Mouse (Mus musculus) kidney, postnatal 14 days (tissue): ENCODE results near the gene Hrh3.

Experiments used
- DNase-seq: peaks from one replicate; pipeline ENCODE4 v3.0.0; 2022; ENCODE audit warnings: mixed read lengths

The Hrh3 gene

DNA sequence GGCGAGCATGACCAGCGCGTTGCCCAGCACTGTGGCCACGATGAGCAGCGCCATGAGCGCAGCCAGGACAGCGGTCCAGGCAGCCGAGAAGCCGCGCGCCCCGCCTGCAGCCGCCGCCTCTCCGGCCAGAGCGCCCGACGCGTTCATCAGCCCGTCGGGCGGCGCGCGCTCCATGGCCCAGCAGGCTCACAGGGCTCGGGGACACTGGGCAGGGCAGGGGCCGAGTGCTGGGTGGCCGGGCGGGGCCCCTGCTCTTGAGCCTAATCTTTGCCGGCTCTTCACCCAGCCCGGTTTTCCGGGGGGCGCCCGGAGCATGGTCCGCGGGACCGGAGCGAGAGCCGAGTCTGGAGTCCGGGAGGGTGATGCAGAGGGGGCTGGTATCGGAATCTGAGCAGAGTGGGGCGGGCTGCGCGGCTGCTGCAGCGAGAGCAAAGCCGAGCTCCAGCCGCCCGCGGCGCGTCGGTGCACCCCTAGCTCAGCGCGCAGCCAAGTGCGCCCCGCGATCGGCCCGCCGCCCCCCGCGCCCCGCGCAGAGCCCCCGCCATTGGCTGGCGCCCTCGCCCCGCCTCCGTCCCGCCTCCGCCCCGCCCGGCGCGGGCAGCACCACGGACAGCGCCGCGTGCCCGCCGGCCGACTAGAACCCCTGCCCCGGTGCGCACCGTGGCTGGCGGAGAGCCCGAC is at the start of gene Hrh3:
Gene Hrh3, minus strand, starts transcription at position 511 of the 681 bp plus-strand sequence.
- DNase-seq = peak; percentile 92

DNA sequence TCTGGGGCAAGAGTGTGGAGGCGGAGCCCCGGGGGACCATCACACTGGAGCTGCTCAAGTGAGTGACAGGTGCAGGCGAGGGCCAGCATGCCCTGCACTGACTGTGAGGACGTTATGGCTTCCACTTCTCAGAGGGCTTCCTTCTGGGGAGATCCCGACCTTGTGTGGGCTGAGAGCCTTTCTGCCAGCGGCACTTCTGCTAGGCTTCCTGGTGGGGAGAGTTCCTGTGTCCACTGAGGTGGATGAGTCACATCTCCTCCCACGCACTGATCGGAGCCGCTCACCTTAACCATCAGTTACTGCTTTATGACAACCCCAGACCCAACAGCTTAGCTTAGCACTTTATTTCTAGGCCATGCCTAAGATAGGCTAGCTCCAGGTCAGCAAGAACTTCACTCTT is 44.3 kb upstream of the Hrh3 start:
- DNase-seq = no peak

DNA sequence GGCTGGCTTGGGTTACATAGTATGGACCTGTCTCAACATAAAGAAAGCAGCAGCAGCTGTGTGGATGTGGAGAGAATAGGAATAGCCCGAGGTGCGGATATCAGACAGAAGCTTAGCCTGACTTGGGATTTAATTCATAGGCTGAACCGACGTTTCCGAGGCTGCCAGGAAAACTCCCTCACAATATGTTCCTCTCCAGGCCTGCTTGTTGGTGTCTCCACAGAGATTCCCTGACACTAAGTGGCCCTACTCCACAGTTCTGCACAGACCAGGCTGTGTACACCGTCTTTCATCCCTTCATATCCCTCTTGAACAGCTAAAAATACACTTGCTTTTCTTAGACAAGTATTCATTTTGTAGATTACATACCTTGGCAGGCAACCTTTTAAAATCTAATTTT is 43.1 kb upstream of the Hrh3 start:
- no peak for DNase-seq

DNA sequence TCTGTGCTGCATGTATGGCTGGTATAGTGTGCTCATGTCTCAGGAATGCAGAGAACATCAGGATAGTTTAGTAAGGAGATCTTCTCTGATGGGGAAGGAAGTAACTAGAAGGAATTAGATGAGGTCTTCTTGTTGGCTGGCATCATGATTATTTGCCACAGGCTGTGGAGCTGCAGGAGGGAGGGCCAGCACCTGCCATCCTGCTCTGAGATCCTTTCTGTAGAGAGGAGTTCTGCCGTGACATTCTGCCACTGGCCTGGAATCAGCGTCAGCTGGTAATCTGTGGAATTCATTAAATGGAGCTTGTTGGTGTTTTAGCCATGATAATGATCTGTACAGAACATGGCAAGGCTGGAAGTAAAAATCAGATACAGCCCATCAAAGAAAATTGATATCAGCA is 41.8 kb upstream of the Hrh3 start:
- no peak for DNase-seq

DNA sequence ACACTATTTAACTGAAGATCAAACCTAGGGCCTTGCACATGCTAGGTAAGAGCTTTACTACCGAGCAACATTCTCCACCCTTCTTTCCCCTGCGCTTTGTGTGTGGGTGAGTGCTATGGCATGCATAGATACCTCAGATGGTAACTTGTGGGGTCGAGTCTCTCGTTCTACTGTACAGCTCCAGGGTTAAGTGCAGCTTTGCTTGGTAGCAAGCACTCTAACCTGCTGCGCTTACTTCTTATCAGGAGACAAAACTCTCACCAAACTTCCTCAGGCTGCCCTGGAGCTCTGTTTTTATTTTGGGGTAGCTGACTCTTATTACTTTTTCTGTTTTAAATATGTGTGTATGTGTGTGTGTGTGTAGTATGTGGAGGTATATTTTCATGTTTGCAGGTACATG is 31.1 kb upstream of the Hrh3 start:
- no peak for DNase-seq

DNA sequence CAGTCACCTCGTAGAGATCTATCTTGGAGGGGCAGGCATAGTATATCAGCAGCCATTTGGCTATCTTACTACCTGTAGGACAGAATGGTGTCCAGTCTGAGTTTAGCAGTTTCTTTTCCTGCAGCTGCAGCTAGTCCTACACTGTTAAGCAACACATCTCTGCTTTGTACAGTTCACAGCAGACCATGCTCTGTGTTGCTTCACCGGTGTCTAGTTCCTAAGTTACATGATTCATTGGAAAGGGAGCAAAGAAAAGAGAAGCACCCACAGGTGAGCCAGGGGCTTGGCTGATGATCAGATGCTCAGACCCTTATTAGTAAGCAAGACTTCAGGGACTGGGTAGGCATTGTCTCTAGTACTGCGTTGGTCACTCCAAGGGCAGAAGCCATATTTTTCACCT is 29.6 kb upstream of the Hrh3 start:
- DNase-seq = no peak

DNA sequence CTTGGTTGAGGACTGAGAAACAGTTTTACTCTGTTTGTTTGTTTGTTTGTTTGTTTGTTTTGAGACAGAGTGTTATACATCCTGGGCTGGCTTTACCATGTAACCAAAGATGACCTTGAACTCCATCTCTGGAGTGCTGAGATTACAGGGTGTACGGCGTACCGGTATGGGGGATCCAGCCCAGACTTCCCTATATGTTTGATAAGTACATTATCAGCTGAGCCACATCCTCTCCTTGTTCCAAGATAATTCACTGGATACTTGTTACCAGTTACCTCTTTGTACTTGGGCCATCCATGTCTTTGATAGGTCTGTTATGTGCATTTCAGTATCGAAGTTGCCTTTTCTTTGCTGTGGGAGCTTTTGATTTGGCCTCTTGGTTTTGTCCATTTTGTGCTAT is 28.9 kb upstream of the Hrh3 start:
- DNase-seq = no peak

DNA sequence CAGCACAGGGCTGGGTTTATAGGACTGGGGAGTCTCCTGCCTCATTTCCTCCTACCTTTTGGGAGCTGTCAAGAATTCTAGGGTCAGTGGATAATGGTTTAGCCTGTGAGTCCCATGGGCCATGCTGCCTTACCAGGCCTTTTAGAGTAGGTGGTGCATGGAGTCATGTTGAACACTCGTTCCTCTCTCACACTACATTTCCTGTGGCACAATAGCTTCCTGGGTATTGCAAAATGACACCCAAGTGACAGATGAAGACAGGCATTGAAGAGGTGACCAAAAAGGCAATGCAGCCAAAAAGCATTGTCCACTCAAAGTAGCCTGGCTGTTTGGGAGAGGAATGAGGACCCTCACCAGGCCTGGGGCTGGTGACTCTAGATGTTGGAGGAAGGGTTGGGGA is 23.4 kb upstream of the Hrh3 start:
- no peak for DNase-seq

DNA sequence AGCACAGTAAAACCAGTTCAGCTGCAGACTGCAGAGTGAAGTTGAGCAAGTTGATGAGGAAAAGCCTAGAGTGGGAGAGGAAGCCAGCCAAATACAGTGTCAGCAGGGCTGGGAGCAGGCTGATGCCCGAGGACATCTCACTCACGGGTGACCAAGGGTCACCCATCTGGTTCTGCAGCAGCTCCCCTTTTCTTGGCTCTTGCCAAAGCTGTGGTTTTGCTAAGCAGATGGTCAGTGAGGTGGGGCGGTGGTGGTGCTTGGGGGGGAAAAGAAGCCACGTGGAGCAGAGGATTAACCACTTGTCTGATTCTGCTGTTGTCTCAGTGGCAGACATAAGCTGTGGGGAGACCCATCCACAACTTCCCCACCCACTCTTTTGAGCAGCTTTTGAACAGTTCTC is 21.9 kb upstream of the Hrh3 start:
- DNase-seq = peak; percentile 38

DNA sequence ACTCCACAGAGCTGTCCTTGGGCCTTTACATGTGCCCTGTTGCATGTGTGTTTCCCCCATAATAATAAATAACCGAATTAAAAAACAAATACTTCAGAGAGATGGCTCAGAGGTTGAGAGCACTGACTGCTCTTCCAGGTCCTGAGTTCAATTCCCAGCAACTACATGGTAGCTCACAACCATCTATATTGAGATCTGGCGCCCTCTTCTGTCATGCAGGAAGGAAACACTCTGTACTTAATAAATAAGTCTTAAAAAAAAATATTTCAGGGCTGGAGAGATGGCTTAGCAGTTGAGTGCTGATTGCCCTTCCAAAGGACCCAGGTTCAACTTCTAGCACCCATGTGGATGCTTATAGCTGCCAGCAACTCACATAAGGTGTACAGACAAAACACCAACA is 19.9 kb upstream of the Hrh3 start:
- DNase-seq = no peak

DNA sequence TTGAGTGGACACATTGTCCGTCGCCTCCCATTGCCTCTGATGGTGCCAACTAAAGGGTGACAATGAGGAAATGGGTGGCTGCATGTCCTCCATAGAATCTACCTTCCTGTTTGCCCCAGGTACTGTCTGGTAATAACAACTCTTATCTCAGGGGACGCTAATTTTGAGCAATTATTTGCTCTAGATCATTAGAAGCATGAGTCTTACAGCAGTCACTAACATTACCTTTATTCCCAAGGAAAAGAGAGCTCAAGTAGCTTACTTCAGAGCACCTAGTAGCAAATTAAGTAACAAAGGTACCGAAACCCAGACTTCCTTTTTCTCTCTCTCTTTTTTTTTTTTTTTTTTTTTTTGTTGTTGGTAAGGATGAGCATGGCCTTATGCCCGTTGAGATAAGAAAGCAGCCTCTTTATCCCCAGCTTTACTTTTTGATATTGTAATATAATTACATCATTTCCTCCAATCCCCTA is 16.0 kb upstream of the Hrh3 start:
- DNase-seq = no peak

DNA sequence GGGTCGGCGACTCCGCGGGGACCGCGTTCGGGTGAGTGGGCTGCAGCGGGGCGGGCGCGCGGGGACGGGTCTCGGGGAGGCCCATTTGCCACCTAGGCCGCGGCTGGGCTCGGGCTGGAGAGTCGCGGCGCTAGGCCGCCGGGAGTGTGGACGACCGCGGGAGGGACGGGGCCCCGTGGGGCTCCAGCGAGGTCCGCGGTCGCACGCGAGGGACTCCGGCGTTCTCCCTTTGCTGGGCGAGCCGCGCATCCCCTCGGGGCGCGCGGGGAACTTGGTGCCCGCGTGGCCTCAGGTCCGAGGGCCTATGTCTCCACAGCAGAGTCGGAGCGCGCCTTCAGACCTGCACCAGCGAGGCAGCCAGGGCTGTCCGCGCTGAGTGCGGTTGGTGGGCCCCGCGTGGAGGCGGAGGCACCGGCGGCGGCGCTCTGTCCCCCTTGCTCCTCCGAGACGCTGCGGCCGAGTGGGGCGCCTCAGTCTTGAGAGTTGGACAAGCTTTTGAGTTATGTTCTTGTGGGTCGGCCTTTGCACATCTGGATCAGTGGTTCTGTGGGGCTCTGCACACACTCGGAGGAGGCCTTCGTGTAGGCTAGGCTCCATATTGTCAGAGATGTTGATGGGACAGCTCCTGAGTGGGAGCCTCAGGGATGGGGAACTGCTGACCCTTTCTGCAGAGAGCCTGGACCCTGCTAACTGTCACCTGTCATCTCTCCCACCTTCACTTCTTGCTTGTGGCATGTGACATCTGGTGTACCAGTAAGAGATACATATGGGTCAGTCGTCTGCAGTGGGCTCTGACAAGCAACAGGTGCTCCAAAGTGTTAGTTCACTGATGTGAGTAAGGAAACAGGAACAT is 15.4 kb upstream of the Hrh3 start:
- no peak for DNase-seq

DNA sequence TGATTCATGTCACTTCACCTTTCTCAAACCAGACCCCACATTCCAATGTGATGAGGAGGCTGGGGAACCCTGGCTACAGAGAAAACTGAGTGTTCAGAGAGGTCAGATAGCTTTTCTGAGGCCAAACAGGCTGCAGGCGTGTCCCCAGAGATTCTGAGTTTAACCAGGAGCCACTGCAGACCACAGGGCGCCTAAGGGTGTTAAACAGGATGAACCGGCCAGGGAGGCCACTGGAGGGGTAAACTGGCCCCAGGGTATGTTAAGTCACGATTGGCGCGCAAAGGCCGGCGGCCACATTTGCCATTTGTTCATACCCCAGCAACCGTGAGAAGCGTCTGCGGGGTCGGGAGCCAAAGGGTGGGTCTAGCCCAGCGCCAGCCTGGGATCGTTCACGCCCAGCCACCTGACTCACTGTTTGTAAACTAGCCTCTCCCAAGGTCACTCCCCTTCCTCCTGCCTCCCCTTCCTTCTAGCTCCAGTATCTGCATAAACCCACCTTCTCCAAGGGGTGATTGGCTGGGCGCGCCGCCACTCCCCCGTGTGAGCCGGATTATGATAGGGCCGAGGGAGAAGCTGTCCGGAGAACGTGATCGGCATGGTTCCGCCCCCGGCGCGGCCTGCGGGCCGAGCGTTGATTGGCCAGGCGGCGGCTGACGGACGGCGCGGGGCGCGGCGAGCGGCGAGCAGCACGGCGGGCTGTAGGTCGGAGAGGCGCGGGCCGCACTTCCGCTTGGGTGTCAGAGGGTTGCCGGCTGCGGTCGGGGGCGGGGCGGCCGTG is 14.6 kb upstream of the Hrh3 start, which contains the start of gene Osbpl2:
Gene Osbpl2, plus strand, starts transcription at position 646 of the 778 bp plus-strand sequence.
- peak; percentile 100 for DNase-seq

DNA sequence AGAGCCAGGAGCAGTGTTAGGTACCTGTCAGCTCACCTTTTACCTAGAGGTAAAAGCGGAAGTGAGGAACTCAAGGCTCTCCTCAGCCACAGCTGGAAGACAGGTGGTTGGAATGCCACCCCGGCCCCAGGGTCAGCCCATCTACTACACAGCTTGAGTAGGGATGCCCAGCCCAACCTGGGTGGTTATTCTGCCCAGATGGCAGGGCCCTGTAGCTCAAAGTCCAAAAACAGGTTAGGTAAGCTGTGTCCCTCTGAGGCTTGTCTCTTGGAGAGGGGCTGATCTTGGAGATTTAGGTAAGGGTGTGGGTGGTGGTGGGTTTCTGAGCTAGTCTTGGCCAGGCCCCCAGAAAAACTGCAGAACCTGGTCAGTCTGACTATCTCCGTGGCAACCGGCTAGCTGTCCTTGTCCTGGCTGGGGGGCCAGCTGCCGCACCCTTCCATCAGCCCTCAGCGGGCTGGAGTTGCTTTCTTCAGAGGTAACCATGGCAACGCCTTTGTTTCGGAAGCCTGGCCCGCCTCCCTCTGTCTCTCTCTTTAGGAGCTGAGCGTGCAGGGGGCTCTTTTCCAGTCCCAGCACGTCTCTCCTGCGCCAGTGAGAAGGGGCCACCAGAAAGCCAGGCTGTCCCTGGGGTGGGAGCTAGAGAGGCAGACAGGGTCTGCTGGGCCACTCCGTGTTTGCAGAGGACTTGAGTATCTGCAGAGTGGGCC is 13.4 kb upstream of the Hrh3 start:
- no peak for DNase-seq

DNA sequence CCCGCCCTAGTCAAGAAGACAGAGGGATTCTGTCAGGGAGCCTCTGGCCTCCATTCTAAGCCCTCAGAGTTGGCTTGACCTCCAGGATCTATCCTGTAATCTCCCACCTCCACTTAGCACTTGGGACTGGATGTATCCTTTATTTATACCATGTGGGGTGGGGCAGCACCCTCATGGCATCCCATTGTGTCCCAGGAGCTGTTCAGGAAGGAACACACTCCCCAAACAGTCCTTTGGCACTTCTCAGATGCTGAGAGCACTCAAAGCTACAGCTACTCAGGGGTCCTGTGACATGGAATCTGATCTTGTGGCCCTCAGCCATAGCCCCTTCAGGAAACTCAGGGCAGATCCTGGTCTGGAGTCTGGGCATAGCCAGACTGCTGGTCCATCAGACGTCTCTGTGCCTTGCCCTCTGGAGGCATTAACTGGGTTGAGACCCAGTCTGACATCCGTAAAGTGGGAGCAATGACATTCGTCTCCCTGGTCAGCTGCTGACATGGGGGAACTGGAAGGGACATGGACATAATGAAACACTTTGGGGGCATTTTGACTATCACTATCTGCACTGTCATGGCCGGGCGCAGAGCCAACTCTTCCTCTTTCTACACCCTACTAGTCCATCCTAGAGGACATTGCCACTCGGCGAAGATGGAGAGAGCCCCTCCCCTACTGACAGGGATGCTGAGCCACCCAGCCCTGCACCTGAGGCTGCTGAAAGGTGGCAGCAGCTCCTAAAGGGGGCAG is 12.6 kb upstream of the Hrh3 start:
- DNase-seq = no peak

DNA sequence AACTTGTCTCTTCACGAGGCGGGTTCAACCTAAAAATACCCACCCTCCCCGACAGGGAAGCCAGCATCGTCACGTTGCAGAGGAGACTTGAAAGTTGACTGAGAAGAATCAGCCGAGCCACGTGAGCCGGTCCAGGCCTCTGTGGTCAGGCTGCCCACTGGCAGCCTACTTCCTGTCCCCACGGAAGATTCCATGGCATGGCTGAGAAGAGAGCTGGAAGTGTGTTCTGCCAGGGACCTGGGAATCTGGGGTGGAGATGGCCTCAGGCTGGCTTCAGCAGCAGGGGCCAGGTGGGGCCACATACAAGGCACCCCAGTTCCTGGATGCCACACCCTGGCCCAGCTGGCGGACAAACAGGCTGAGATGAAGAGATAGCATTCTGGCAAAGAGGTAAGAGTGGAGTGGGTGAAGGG is 11.8 kb upstream of the Hrh3 start:
- no peak for DNase-seq

DNA sequence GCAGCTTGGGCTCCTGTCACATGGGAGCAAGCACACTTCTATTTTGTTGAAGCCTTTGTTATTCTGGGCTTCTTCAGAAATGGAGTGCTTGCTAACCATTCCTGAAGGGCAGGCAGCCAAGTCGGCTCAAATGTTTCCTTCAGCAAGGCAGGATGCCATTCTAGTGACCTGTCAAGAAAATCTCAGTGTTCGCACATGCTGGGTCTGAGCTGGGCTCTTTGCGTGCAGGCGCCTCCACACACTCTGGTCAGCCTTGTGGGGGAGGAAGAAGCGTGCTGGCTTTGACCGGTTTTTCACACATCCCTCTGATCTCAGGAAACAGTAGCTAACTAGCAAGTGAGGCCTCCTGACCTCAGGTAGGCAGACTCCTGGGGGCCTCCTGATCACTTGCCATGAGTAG is 11.0 kb upstream of the Hrh3 start:
- peak; percentile 65 for DNase-seq

DNA sequence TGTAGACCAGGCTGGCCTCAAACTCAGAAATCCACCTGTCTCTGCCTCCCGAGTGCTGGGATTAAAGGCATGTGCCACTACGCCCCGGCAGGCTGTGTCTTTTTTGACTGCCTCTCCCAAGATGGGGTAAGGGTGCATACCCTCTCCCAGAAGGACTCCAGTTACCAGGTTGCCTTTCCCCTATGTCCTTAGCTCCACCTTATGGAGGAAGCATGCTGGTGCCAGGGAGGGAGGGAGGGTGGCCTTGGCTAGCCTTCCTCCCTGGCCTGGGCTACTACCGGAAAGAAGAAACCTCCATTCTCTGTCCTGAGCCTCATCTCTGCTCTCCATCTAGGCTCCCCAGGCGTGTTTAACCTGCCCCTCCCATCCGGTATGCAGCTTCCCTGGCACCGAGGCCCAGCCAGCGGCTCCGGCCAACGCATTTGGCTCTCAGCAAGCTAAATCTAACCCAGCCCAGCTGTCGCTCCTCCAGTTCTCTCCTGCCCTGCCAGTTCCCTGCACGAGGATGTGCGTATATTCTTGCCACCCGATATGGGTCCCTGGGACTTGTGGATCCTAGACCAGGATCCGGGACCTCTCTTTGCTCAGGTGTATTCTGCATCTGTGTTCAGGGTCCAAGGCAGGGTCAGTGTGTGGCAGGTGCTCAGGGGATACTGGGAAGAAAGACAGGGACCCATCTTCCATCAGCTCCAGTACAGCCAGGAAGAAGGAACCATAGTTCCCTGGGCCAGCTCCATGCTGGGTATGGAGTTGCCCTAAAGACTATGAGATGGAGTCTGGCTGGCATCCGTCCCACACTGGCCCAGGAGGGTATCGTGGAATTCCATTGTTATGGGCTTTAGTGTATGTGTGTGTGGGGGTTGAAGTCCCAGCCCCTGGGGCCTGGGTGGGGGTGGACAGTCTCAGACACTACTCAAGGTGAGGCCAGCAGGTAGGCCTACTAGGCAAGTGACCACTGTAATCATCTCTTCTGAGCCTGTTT is 9.9 kb upstream of the Hrh3 start:
- no peak for DNase-seq

DNA sequence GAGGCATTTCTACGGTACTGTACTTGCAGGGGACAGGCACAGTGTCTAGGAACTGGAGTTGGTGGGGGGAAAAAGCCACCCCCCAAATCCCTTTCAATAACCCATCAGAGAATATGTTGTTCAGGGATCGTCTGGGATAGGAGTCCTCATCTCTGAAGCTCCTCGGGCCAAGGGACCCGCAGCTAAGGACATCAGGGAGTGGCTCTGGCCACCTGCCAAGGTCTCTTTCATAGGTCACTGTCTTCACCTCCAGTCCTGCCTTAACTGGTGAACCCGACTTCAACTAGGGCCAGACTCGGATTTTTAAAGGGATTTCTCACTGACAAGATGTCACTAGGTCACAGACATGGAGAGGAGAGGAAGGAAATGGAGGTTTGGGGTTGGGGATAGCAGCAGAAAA is 4.0 kb upstream of the Hrh3 start:
- no peak for DNase-seq

DNA sequence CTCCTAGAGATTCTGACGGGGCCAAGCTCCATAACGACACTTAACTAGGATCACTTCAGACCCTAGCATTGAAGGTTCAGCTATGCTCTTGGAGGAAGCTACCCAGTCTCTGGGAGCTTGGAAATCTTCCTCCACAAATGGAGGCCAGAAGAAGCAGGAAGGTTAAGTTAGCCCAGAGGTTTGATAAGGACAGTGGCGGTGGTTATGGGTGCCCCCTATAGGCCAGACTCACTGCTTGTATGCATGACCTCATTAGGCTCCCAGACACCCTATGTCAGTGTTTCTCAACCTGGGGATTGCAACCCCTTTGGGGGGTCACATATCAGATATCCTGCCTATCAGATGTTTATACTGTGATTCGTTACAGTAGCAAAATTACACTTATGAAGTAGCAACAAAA is 2.8 kb upstream of the Hrh3 start:
- DNase-seq = no peak
